Mouse (Mus musculus) lung, postnatal 0 days (tissue): ENCODE data around the gene Fdx1.

ENCODE experiments used
- CTCF ChIP-seq: IDR thresholded peaks from 2 replicates; pipeline ENCODE4 v1.5.1; 2016; ENCODE audit warnings: antibody characterized with exemption, mild to moderate bottlenecking
- EP300 ChIP-seq: IDR thresholded peaks from 2 replicates; pipeline ENCODE4 v1.6.1; 2016; ENCODE audit warnings: antibody characterized with exemption, mild to moderate bottlenecking, control low read depth

- TF ChIP-seq CTCF, result no peak
- TF ChIP-seq EP300, result no peak
These were observed 22.2 kb upstream of the Fdx1 start for GRCm38 (mm10) chr9:51985493-51986099.
